Mouse (Mus musculus) CD4-positive naive resting alpha-beta T cell, adult 57 days (primary cell): ENCODE measurements around the gene Srp54b. TPM values are rescaled to one million over a fixed set of nuclear protein-coding genes. Genes with fewer than 3 reads are reported as not detected.

Experiments
- total RNA-seq: library from RNA; stranded (reverse); gene quantifications from one replicate; pipeline ENCODE4 v1.2.4, GENCODE M21; 2023

Srp54b gene
- total RNA-seq, result 41.1 TPM

DNA sequence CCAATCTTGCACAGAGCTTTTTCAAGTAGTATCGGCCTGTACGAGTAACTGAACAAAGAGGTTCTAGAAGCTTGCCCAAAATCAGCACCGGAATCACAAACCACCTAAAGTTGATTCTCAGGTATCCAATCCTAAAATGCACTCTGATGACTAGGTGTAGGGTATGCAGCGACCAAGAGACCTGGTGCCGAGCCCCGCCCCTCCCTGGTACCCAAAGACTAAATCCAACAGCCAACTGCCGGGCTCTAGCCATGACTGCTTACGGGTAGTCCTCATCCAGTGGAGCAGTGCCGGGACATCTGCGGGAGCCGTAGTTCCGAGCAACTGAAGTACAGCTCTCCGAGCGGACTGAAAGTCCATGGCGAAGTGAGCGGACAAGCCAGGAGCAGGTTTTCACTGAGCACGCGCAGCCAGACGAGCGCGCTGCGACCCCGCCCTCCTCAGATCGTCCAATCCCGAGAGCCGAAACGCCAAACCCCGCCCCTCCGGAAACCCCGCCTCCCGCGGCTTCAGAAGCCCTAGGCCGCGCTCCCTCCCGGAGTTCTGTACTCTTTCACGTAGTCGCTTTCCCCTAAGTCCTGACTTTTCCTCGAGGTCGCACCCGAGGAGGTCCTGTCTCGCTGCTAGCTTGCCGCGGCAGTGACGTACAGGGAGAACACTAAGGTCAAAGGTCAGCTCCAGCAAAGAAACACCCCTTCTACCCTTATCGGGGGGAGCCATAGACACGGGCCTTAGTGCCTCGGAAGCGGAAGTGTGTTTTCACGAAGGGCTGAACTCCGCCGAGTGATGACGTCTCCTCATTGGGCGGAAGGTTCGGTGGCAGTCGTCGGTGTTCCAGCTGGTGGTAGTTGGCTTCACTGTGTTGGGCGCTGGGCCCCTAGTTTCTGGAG lies at the start of gene Srp54b:
Srp54b (plus strand) TSS at position 546 of the 890 bp plus-strand sequence.

DNA sequence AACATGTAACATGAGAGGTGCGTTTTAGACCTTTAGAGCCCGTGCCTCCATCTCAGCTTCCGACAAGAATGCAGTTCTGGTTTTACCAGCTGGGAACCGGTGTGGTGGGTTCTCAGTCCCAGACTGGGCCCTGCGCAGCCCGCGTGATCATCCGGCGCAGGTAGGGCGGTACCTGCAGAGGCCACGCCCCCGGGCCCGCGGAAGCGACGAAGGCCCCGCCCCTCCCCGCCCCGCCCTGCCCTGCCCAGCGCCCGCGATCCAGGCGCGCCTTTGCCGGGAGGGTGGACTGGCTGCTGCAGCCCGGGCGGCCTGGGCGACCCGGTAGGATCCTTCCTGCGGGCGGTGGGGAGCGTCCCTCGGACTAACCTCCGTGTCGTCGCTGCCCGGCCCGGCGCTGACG lies 30.7 kb upstream of the Srp54b start, which contains the start of gene Fam177a:
Fam177a (plus strand) TSS at position 228 of the 400 bp plus-strand sequence.

DNA sequence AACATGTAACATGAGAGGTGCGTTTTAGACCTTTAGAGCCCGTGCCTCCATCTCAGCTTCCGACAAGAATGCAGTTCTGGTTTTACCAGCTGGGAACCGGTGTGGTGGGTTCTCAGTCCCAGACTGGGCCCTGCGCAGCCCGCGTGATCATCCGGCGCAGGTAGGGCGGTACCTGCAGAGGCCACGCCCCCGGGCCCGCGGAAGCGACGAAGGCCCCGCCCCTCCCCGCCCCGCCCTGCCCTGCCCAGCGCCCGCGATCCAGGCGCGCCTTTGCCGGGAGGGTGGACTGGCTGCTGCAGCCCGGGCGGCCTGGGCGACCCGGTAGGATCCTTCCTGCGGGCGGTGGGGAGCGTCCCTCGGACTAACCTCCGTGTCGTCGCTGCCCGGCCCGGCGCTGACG lies 44.4 kb downstream of the Srp54b start, which contains the start of gene 1700047I17Rik2:
1700047I17Rik2 (plus strand) TSS at position 287 of the 400 bp plus-strand sequence.

DNA sequence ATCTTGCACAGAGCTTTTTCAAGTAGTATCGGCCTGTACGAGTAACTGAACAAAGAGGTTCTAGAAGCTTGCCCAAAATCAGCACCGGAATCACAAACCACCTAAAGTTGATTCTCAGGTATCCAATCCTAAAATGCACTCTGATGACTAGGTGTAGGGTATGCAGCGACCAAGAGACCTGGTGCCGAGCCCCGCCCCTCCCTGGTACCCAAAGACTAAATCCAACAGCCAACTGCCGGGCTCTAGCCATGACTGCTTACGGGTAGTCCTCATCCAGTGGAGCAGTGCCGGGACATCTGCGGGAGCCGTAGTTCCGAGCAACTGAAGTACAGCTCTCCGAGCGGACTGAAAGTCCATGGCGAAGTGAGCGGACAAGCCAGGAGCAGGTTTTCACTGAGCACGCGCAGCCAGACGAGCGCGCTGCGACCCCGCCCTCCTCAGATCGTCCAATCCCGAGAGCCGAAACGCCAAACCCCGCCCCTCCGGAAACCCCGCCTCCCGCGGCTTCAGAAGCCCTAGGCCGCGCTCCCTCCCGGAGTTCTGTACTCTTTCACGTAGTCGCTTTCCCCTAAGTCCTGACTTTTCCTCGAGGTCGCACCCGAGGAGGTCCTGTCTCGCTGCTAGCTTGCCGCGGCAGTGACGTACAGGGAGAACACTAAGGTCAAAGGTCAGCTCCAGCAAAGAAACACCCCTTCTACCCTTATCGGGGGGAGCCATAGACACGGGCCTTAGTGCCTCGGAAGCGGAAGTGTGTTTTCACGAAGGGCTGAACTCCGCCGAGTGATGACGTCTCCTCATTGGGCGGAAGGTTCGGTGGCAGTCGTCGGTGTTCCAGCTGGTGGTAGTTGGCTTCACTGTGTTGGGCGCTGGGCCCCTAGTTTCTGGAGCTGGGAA lies 75.0 kb downstream of the Srp54b start, which contains the start of gene Srp54c:
Srp54c (plus strand) TSS at position 543 of the 894 bp plus-strand sequence.

Other genes starting within 250 kb of the Srp54b start
- gene Gm20403, start 168.6 kb upstream of the Srp54b start, total RNA-seq, result not detected
- 101 TPM for gene Baz1a, start 140.8 kb upstream of the Srp54b start, total RNA-seq
- gene 2700097O09Rik, start 75.0 kb upstream of the Srp54b start, total RNA-seq, result 12.3 TPM
- gene Srp54a, start 74.8 kb upstream of the Srp54b start, total RNA-seq, result 52.8 TPM
- 3.3 TPM for gene Fam177a, start 30.6 kb upstream of the Srp54b start, total RNA-seq
- gene 1700047I17Rik2, start 44.5 kb downstream of the Srp54b start, total RNA-seq, result 15.6 TPM
- 23.9 TPM for gene Srp54c, start 75.1 kb downstream of the Srp54b start, total RNA-seq
- 8.2 TPM for gene 1110008L16Rik, start 144.5 kb downstream of the Srp54b start, total RNA-seq
- 19.0 TPM for gene Ppp2r3c, start 147.9 kb downstream of the Srp54b start, total RNA-seq
- 106 TPM for gene Psma6, start 229.1 kb downstream of the Srp54b start, total RNA-seq